Mouse (Mus musculus) midbrain, embryonic 16.5 days (tissue): ENCODE results near the gene Mymx. TPM values are rescaled to one million over a fixed set of nuclear protein-coding genes. Genes with fewer than 3 reads are reported as not detected.
"Not testable (repeated sequence)": the region's sequence is repeated elsewhere in the genome, so short reads cannot be mapped to it uniquely, and the experiment has no call there.

Source experiments
- ATAC-seq: fragments of 200-750 bp; cut with Nextera tagmentation; 2 replicates; pipeline ENCODE4 v1.8.0; 2017; ENCODE audit warnings: moderate TSS enrichment
- H3K27ac ChIP-seq: fragments of 300-500 bp; sonication (generic); 2 replicates; pipeline ENCODE4 v1.5.1; 2014; ENCODE audit warnings: mild to moderate bottlenecking, low read length, mixed read lengths
- H3K27me3 ChIP-seq: fragments of 300-500 bp; sonication (generic); 2 replicates; pipeline ENCODE4 v1.6.1; 2014; ENCODE audit warnings: low read depth, low read length, mixed read lengths; ENCODE audit not compliant: control insufficient read depth, insufficient read depth
- H3K36me3 ChIP-seq: fragments of 300-500 bp; sonication (generic); 2 replicates; pipeline ENCODE4 v1.6.1; 2014; ENCODE audit warnings: mild to moderate bottlenecking, low read length, moderate library complexity, mixed read lengths; ENCODE audit not compliant: control insufficient read depth, insufficient read depth
- H3K4me1 ChIP-seq: fragments of 300-500 bp; sonication (generic); 2 replicates; pipeline ENCODE4 v1.6.1; 2014; ENCODE audit warnings: mild to moderate bottlenecking, low read length, mixed read lengths; ENCODE audit not compliant: control insufficient read depth, insufficient read depth
- H3K4me2 ChIP-seq: fragments of 300-500 bp; sonication (generic); 2 replicates; pipeline ENCODE4 v1.6.1; 2014; ENCODE audit warnings: mild to moderate bottlenecking, low read length, mixed read lengths
- H3K4me3 ChIP-seq: fragments of 300-500 bp; sonication (generic); 2 replicates; pipeline ENCODE4 v1.5.1; 2014; ENCODE audit warnings: low read depth, mild to moderate bottlenecking, low read length, moderate library complexity, mixed read lengths
- H3K9ac ChIP-seq: fragments of 300-500 bp; sonication (generic); 2 replicates; pipeline ENCODE4 v1.6.1; 2014; ENCODE audit warnings: low read depth, low read length, mixed read lengths
- H3K9me3 ChIP-seq: fragments of 300-500 bp; sonication (generic); replicated peaks from 2 replicates; pipeline ENCODE4 v1.6.1; 2014; ENCODE audit warnings: mild to moderate bottlenecking, low read length, mixed read lengths; ENCODE audit not compliant: control insufficient read depth, poor library complexity, severe bottlenecking
- WGBS: fragments of 180-500 bp; shearing (Covaris S2); extraction: QIAGEN DNeasy Blood & Tissue Kit; methylation state at CpG from one replicate; pipeline ENCODE4 v1.1.7; 2014; 5-methylcytosine and 5-hydroxymethylcytosine counted together
- polyA plus RNA-seq: library from polyadenylated mRNA; unstranded; fragments of >200 nt; fragmentation: Nextera tagmentation; extraction: Ambion mirVana; gene quantifications from 2 replicates; pipeline ENCODE4 v1.2.1, GENCODE M21; 2015

The Mymx gene
- polyA plus RNA-seq, 1 experiment from 2014 or later, result not detected

- Histone ChIP-seq H3K4me2 (peak overlapping the region; percentile 77), H3K36me3 (no peaks in the 10 kb centered on the region), H3K27ac (peak overlapping the region; percentile 83; the same call in 1 of the 2 replicates), H3K4me3 (peak overlapping the region; percentile 50), H3K9ac (no peak overlapping the region), H3K27me3 (no peaks in the 10 kb centered on the region), H3K4me1 (peaks cover 6% of the 10 kb centered on the region; the same call in 1 of the 2 replicates), H3K9me3 (no peaks in the 10 kb centered on the region)
- ATAC-seq, result peak; percentile 27; the same call in 1 of the 2 replicates
- WGBS, result 64% methylated on average over 13 of the region's 13 CpGs
Observed at GRCm38 (mm10) chr17:45628885-45629855, 27.3 kb upstream of the Mymx start.

- peaks cover 6% of the 10 kb centered on the region; the same call in 1 of the 2 replicates for H3K4me1 ChIP-seq
- ATAC-seq, result no peak
- H3K36me3 ChIP-seq, result no peaks in the 10 kb centered on the region
- no peak overlapping the region for H3K4me2 ChIP-seq
- H3K9ac ChIP-seq, result no peak overlapping the region
- H3K27ac ChIP-seq, result no peak overlapping the region
- H3K4me3 ChIP-seq, result no peak overlapping the region
- 21% methylated on average over 3 of the region's 3 CpGs for WGBS
- no peaks in the 10 kb centered on the region for H3K27me3 ChIP-seq
- H3K9me3 ChIP-seq, result no peaks in the 10 kb centered on the region
Observed at GRCm38 (mm10) chr17:45628160-45628559, 26.3 kb upstream of the Mymx start.

GRCm38 (mm10) chr17:45626577-45627134 is 24.8 kb upstream of the Mymx start:
- H3K9me3 ChIP-seq, result no peaks in the 10 kb centered on the region
- peak overlapping the region; percentile 46 for H3K4me2 ChIP-seq
- 21% methylated on average over 15 of the region's 15 CpGs for WGBS
- no peak overlapping the region for H3K9ac ChIP-seq
- no peak overlapping the region for H3K27ac ChIP-seq
- no peak for ATAC-seq
- H3K36me3 ChIP-seq, result no peaks in the 10 kb centered on the region
- no peak overlapping the region for H3K4me3 ChIP-seq
- no peaks in the 10 kb centered on the region for H3K27me3 ChIP-seq
- peaks cover 6% of the 10 kb centered on the region; the same call in 1 of the 2 replicates for H3K4me1 ChIP-seq

- H3K4me1 ChIP-seq, H3K4me2 ChIP-seq, H3K9ac ChIP-seq, H3K27me3 ChIP-seq, H3K4me3 ChIP-seq, H3K27ac ChIP-seq, ATAC-seq, H3K9me3 ChIP-seq, H3K36me3 ChIP-seq: not testable (repeated sequence)
- WGBS, result 91% methylated on average over 8 of the region's 8 CpGs
Observed at GRCm38 (mm10) chr17:45623425-45623824, 21.5 kb upstream of the Mymx start.

GRCm38 (mm10) chr17:45619386-45620256 is 17.7 kb upstream of the Mymx start:
- H3K27me3 ChIP-seq, result no peaks in the 10 kb centered on the region
- no peak overlapping the region for H3K4me3 ChIP-seq
- H3K9ac ChIP-seq, result no peak overlapping the region
- no peaks in the 10 kb centered on the region for H3K9me3 ChIP-seq
- H3K27ac ChIP-seq, result no peak overlapping the region
- no peaks in the 10 kb centered on the region for H3K4me1 ChIP-seq
- H3K4me2 ChIP-seq, result no peak overlapping the region
- whole genome bisulfite sequencing, result 35% methylated on average over 20 of the region's 20 CpGs
- no peaks in the 10 kb centered on the region for H3K36me3 ChIP-seq
- ATAC-seq, result no peak

- no peak for ATAC-seq
- no peak overlapping the region for H3K4me3 ChIP-seq
- H3K4me1 ChIP-seq, result no peaks in the 10 kb centered on the region
- H3K4me2 ChIP-seq, result no peak overlapping the region
- H3K9me3 ChIP-seq, result no peaks in the 10 kb centered on the region
- H3K36me3 ChIP-seq, result no peaks in the 10 kb centered on the region
- H3K9ac ChIP-seq, result no peak overlapping the region
- H3K27ac ChIP-seq, result no peak overlapping the region
- WGBS, result 16% methylated on average over 8 of the region's 8 CpGs
- H3K27me3 ChIP-seq, result no peaks in the 10 kb centered on the region
Observed at GRCm38 (mm10) chr17:45618941-45619385, 17.1 kb upstream of the Mymx start.

- Histone ChIP-seq H3K36me3 (no peaks in the 10 kb centered on the region), H3K27ac (no peak overlapping the region), H3K9me3 (no peaks in the 10 kb centered on the region), H3K27me3 (no peaks in the 10 kb centered on the region), H3K4me1 (no peaks in the 10 kb centered on the region), H3K4me2 (no peak overlapping the region), H3K4me3 (no peak overlapping the region), H3K9ac (no peak overlapping the region)
- WGBS, result 91% methylated on average over 6 of the region's 6 CpGs
- ATAC-seq, result no peak
Observed at GRCm38 (mm10) chr17:45617655-45618054, 15.8 kb upstream of the Mymx start.

- Histone ChIP-seq H3K4me3 (no peak overlapping the region), H3K4me2 (no peak overlapping the region), H3K9me3 (no peaks in the 10 kb centered on the region), H3K4me1 (no peaks in the 10 kb centered on the region), H3K27me3 (no peaks in the 10 kb centered on the region), H3K27ac (no peak overlapping the region), H3K36me3 (no peaks in the 10 kb centered on the region), H3K9ac (no peak overlapping the region)
- no peak for ATAC-seq
- WGBS, result 90% methylated on average over 3 of the region's 3 CpGs
Observed at GRCm38 (mm10) chr17:45616679-45617078, 14.8 kb upstream of the Mymx start.
